Mouse (Mus musculus): Measurements from ENCODE around the gene Swi5. TPM values are rescaled to one million over a fixed set of nuclear protein-coding genes. Genes with fewer than 3 reads are reported as not detected.

Gene Swi5
- total and polyA plus RNA-seq, 2 experiments from 2014 or later: 290 to 407 TPM

DNA sequence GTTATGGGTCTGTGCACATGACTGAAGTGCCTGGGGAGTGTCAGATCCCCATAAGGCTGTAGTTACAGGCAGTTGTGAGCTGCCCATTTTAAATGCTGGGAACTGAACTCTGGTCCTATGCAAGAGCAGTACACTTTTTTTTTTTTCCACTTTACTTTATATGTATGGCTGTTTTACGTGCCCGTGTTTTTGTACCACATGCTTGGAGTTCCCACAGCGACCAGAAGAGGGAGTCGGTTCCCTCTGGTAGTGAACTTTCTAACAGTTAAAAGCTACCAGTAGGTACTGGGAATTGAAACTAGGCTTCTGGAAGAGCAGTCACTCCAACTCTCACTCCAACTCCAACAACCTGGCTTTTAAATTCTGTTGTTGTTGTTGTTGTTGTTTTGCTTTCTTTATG is 27.2 kb downstream of the Swi5 start:
- Histone ChIP-seq H3K27me3 (ENCODE audit: insufficient read depth, low read length) (no peaks in the 10 kb centered on the region), H3K4me1 (ENCODE audit: insufficient read depth) (no peaks in the 10 kb centered on the region), H3K27ac (ENCODE audit: low read depth, low read length) (no peak overlapping the region), H3K9ac (no peak overlapping the region), H3K4me3 (ENCODE audit: low read depth, low read length) (no peak overlapping the region), H3K9me3 (ENCODE audit: low read length) (no peaks in the 10 kb centered on the region), H3K36me3 (ENCODE audit: insufficient read depth) (peaks cover 20% of the 10 kb centered on the region), H3K4me2 (ENCODE audit: low read depth) (peak overlapping the region; percentile 71)
- 25% methylated on average over 4 of the region's 4 CpGs for WGBS
- peak; percentile 61 for TF ChIP-seq CTCF (IDR thresholded peaks at IDR 0.05; ENCODE audit: low read depth)
- ATAC-seq (no peak), DNase-seq (peak; percentile 36)

- Histone ChIP-seq H3K4me1 (ENCODE audit: insufficient read depth) (no peaks in the 10 kb centered on the region), H3K9ac (peak within 1 kb of the TSS; percentile 81), H3K4me2 (ENCODE audit: low read depth) (peak within 1 kb of the TSS; percentile 71), H3K27ac (ENCODE audit: low read depth, low read length) (peak within 1 kb of the TSS; percentile 69), H3K9me3 (ENCODE audit: low read length) (no peaks in the 10 kb centered on the region), H3K27me3 (ENCODE audit: insufficient read depth, low read length) (no peaks in the 10 kb centered on the region), H3K36me3 (ENCODE audit: insufficient read depth) (peaks cover 20% of the 10 kb centered on the region), H3K4me3 (ENCODE audit: low read depth, low read length) (peak within 1 kb of the TSS; percentile 86)
- peak; percentile 97 for ATAC-seq
- TF ChIP-seq CTCF (IDR thresholded peaks at IDR 0.05; ENCODE audit: low read depth): no peak
- WGBS: 2% methylated on average over 59 of the region's 59 CpGs
- peak; percentile 91 for DNase-seq
Observed at GRCm38 (mm10) chr2:32259657-32260417, 28.0 kb downstream of the Swi5 start, which contains the start of gene Uck1. Gene Uck1, minus strand, starts transcription at chr2:32260159.

GRCm38 (mm10) chr2:32258887-32259533 is 28.9 kb downstream of the Swi5 start:
- no peak for TF ChIP-seq CTCF (IDR thresholded peaks at IDR 0.05; ENCODE audit: low read depth)
- H3K27me3 ChIP-seq (ENCODE audit: insufficient read depth, low read length): no peaks in the 10 kb centered on the region
- no peak for ATAC-seq
- H3K4me3 ChIP-seq (ENCODE audit: low read depth, low read length): peak overlapping the region; percentile 86
- peak overlapping the region; percentile 71 for H3K4me2 ChIP-seq (ENCODE audit: low read depth)
- H3K27ac ChIP-seq (ENCODE audit: low read depth, low read length): no peak overlapping the region
- no peaks in the 10 kb centered on the region for H3K9me3 ChIP-seq (ENCODE audit: low read length)
- no peak for DNase-seq
- H3K9ac ChIP-seq: peak overlapping the region; percentile 81
- peaks cover 28% of the 10 kb centered on the region for H3K36me3 ChIP-seq (ENCODE audit: insufficient read depth)
- WGBS: 60% methylated on average over 6 of the region's 6 CpGs
- H3K4me1 ChIP-seq (ENCODE audit: insufficient read depth): no peaks in the 10 kb centered on the region

DNA sequence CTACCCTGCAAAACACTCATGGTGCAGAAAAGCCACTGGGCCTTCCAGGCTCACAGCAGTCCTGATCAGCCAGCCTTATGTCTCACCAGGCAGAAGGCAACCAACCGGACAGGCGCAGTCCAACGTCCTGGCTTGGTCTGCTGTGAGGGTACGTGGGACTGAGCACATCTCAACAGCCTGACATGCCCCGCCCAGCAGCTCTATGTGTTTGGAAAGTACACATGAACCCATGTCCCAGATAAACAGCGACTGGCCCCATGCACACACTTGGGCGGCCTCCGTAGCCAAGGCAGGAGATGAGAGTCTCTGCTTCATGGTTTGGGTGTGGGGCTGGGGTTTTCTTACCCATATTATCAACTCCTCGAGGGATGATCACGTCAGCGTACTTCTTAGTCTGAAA is 31.6 kb downstream of the Swi5 start:
- H3K27ac ChIP-seq (ENCODE audit: low read depth, low read length): no peak overlapping the region
- H3K9me3 ChIP-seq (ENCODE audit: low read length): no peaks in the 10 kb centered on the region
- H3K36me3 ChIP-seq (ENCODE audit: insufficient read depth): peaks cover 54% of the 10 kb centered on the region
- no peaks in the 10 kb centered on the region for H3K27me3 ChIP-seq (ENCODE audit: insufficient read depth, low read length)
- no peak for ATAC-seq
- no peak overlapping the region for H3K9ac ChIP-seq
- no peak for DNase-seq
- WGBS: 92% methylated on average over 11 of the region's 11 CpGs
- no peaks in the 10 kb centered on the region for H3K4me1 ChIP-seq (ENCODE audit: insufficient read depth)
- no peak for TF ChIP-seq CTCF (IDR thresholded peaks at IDR 0.05; ENCODE audit: low read depth)
- no peak overlapping the region for H3K4me2 ChIP-seq (ENCODE audit: low read depth)
- H3K4me3 ChIP-seq (ENCODE audit: low read depth, low read length): no peak overlapping the region

- no peaks in the 10 kb centered on the region for H3K9me3 ChIP-seq (ENCODE audit: low read length)
- TF ChIP-seq CTCF (IDR thresholded peaks at IDR 0.05; ENCODE audit: low read depth): no peak
- no peak overlapping the region for H3K27ac ChIP-seq (ENCODE audit: low read depth, low read length)
- no peak for DNase-seq
- no peak overlapping the region for H3K4me3 ChIP-seq (ENCODE audit: low read depth, low read length)
- no peaks in the 10 kb centered on the region for H3K27me3 ChIP-seq (ENCODE audit: insufficient read depth, low read length)
- H3K36me3 ChIP-seq (ENCODE audit: insufficient read depth): peaks cover 66% of the 10 kb centered on the region
- no peaks in the 10 kb centered on the region for H3K4me1 ChIP-seq (ENCODE audit: insufficient read depth)
- no peak overlapping the region for H3K9ac ChIP-seq
- ATAC-seq: no peak
- no peak overlapping the region for H3K4me2 ChIP-seq (ENCODE audit: low read depth)
- WGBS: 83% methylated on average over 5 of the region's 5 CpGs
Observed at GRCm38 (mm10) chr2:32254563-32254962, 33.3 kb downstream of the Swi5 start.

GRCm38 (mm10) chr2:32253352-32253751 is 34.5 kb downstream of the Swi5 start:
- no peaks in the 10 kb centered on the region for H3K27me3 ChIP-seq (ENCODE audit: insufficient read depth, low read length)
- no peak overlapping the region for H3K4me2 ChIP-seq (ENCODE audit: low read depth)
- H3K9me3 ChIP-seq (ENCODE audit: low read length): no peaks in the 10 kb centered on the region
- no peak for TF ChIP-seq CTCF (IDR thresholded peaks at IDR 0.05; ENCODE audit: low read depth)
- H3K4me3 ChIP-seq (ENCODE audit: low read depth, low read length): no peak overlapping the region
- DNase-seq (no peak), ATAC-seq (no peak)
- no peak overlapping the region for H3K9ac ChIP-seq
- H3K36me3 ChIP-seq (ENCODE audit: insufficient read depth): peaks cover 72% of the 10 kb centered on the region
- no peak overlapping the region for H3K27ac ChIP-seq (ENCODE audit: low read depth, low read length)
- no peaks in the 10 kb centered on the region for H3K4me1 ChIP-seq (ENCODE audit: insufficient read depth)
- WGBS: 100% methylated on average over 1 of the region's 1 CpGs

- DNase-seq: no peak
- 95% methylated on average over 5 of the region's 5 CpGs for WGBS
- Histone ChIP-seq H3K27me3 (ENCODE audit: insufficient read depth, low read length) (no peaks in the 10 kb centered on the region), H3K4me2 (ENCODE audit: low read depth) (no peak overlapping the region), H3K9ac (no peak overlapping the region), H3K4me3 (ENCODE audit: low read depth, low read length) (no peak overlapping the region), H3K36me3 (ENCODE audit: insufficient read depth) (peaks cover 75% of the 10 kb centered on the region), H3K4me1 (ENCODE audit: insufficient read depth) (no peaks in the 10 kb centered on the region), H3K27ac (ENCODE audit: low read depth, low read length) (no peak overlapping the region), H3K9me3 (ENCODE audit: low read length) (no peaks in the 10 kb centered on the region)
- ATAC-seq: no peak
- no peak for TF ChIP-seq CTCF (IDR thresholded peaks at IDR 0.05; ENCODE audit: low read depth)
Observed at GRCm38 (mm10) chr2:32252658-32253057, 35.2 kb downstream of the Swi5 start.
